Mouse (Mus musculus) T-helper 2 cell (primary cell): Measurements from ENCODE around the gene Mfsd1.

Source experiments
- in situ Hi-C: fragments of 300-600 bp; cut with MboI, MseI; formaldehyde crosslinking; loops from one replicate; pipeline ENCODE4 v1.15.1; 2025; ENCODE audit warnings: high pct_unique_total_duplicates

Mfsd1 gene

DNA sequence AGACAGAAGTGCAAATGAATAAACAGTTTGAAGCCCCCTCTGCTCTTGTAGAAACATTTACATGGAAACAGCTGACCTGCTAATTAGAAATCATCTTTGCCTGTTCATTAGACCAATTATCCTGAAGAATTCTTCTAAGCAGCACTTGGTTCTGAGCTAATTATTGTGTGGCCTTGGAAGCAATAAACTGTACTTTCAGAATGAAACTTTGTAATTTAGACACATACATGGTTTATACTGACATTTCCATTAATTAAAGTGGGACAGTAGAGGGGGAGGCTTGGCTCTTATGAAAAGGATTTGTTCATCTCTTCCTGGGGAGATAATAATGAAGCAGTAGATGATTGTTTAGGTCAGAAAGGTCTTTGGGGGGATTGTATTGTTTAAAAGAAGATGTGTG is 35.7 kb downstream of the Mfsd1 start:
- in situ Hi-C loops: loop anchor here (10.0 to 25.0 kb wide), 2 partner anchors 419 to 1343 kb away; no protein-coding TSS in a partner anchor

DNA sequence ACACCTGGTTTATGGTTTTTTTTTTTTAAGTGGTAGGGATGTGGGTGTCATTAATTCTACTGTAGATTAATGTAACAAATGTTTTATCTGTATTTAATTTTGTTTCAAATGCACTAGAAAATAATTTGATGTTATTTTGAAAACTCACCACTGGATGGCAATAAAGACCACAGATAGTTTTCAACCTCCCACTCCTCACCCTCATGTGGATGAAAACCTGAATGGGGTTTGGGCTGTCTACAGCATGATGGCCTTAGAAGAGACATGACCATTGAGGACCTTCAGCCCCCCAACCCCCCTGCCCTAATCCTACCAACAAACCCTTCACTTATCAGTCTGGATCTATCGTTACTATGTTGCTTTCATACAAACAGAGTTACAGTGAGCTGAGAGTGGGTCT is 42.1 kb downstream of the Mfsd1 start:
- in situ Hi-C loops: loop anchor here (25.0 kb wide), 1 partner anchor 413 kb away; no protein-coding TSS in a partner anchor

DNA sequence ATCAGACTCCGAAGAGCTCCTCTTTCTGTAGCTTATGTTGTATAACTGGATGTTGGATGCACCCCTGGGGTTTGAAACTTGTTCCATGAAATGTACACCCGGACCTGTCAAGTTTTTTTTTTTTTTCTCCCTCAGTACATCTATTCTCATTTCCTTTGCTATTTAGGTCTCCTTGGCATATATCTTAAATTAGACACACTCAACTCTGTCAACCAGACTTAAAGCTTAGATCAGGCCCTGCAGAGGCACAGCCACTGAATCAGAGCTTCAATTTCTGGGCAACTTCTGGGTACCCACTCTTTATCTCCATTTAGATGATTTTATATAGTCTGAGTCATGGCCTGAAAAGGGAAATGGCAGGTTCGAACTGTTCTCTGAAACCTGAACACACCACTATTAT is 60.6 kb downstream of the Mfsd1 start:
- in situ Hi-C loops: no loop called here

DNA sequence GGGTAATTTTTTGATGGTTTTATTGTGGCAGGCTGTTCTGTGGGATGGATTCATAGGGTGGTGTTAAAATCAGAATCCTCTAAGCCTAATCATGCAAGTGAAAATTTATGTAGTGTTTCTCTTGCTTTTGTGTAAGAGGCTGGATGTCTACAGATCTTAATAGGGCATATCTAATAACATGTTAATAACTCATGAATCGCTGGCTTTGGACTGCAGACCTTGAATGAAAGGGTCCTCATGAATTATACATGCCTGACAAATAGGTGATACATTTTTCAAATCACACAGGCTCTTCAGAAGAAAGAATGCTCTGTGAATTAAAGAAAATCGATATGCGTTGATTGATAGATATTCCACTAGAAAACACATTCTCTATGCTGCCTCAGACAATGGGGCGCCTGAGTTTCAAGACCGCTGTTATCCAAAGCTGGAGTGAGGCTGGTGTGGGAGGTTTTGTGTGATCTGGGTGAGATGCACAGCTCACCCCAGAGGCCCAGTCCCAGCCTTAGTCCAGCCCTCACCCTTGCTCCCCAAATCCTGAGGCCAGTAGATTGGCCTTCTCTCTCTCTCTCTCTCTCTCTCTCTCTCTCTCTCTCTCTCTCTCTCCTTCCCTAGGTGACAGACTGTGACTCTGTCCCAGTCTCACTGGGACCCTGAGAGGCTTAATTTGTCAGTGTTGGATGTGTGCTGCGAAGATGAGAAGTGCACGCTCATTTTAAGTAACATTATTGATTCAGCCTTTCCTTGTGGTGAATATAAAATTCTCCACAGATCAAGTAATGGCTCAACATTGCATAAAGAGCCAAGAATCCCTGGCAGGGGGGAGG is 63.3 kb downstream of the Mfsd1 start:
- in situ Hi-C loops: no loop called here
